Mouse (Mus musculus) myocyte (in vitro differentiated cells): ENCODE measurements around the gene Ascc1. TPM values are rescaled to one million over a fixed set of nuclear protein-coding genes. Genes with fewer than 3 reads are reported as not detected.

ENCODE experiments used
- H3K27me3 ChIP-seq: one replicate; pipeline ENCODE4 v1.6.1; 2011; ENCODE audit not compliant: control insufficient read depth, insufficient read depth, insufficient read length
- H3K36me3 ChIP-seq: one replicate; pipeline ENCODE4 v1.6.1; 2011; ENCODE audit not compliant: control insufficient read depth, insufficient read depth
- H3K4me2 ChIP-seq: one replicate; pipeline ENCODE4 v1.6.1; 2011; ENCODE audit warnings: low read depth, control low read depth
- H3K4me3 ChIP-seq: one replicate; pipeline ENCODE4 v1.5.1; 2011; ENCODE audit warnings: mild to moderate bottlenecking, control low read depth, moderate library complexity
- H3K79me2 ChIP-seq: one replicate; pipeline ENCODE4 v1.6.1; 2011; ENCODE audit not compliant: control insufficient read depth, insufficient read depth
- H3ac ChIP-seq: one replicate; pipeline ENCODE4 v1.6.1; 2011; ENCODE audit not compliant: control insufficient read depth, insufficient read length
- CEBPB ChIP-seq: IDR thresholded peaks from 2 replicates; pipeline ENCODE4 v1.6.1; 2011; ENCODE audit warnings: mild to moderate bottlenecking, moderate library complexity; ENCODE audit not compliant: poor library complexity, insufficient read depth, severe bottlenecking
- E2F4 ChIP-seq: IDR thresholded peaks from one replicate; pipeline ENCODE4 v1.6.1; 2011; ENCODE audit warnings: mild to moderate bottlenecking, control low read depth, moderate library complexity; ENCODE audit not compliant: insufficient read depth
- MAX ChIP-seq: IDR thresholded peaks from one replicate; pipeline ENCODE4 v1.6.1; 2011; ENCODE audit warnings: low read depth, mild to moderate bottlenecking, control low read depth
- MYOD1 ChIP-seq, 3 experiments: IDR thresholded peaks; one replicate each; pipeline ENCODE4 v1.6.1; 2011; ENCODE audit warnings: control low read depth in 2 of 3, low read depth in 2 of 3, mild to moderate bottlenecking in 2 of 3, moderate library complexity in 1 of 3; ENCODE audit not compliant: insufficient read length in 2 of 3, control insufficient read depth in 1 of 3
- MYOG ChIP-seq, 3 experiments: IDR thresholded peaks; one replicate each; pipeline ENCODE4 v1.6.1; 2011; ENCODE audit warnings: control low read depth in 2 of 3, low read depth in 2 of 3, mild to moderate bottlenecking in 2 of 3; ENCODE audit not compliant: insufficient read length in 2 of 3, control insufficient read depth in 1 of 3, insufficient read depth in 1 of 3
- POLR2A ChIP-seq: IDR thresholded peaks from one replicate; pipeline ENCODE4 v1.6.1; 2011; ENCODE audit warnings: low read depth, mild to moderate bottlenecking, control low read depth, moderate library complexity; ENCODE audit not compliant: insufficient read length
- POLR2AphosphoS2 ChIP-seq: IDR thresholded peaks from one replicate; pipeline ENCODE4 v1.6.1; 2011; ENCODE audit warnings: low read depth, control low read depth; ENCODE audit not compliant: insufficient read length
- REST ChIP-seq: IDR thresholded peaks from one replicate; pipeline ENCODE4 v1.6.1; 2011; ENCODE audit warnings: mild to moderate bottlenecking, control low read depth, moderate library complexity; ENCODE audit not compliant: insufficient read depth, insufficient read length
- SRF ChIP-seq: IDR thresholded peaks from one replicate; pipeline ENCODE4 v1.6.1; 2011; ENCODE audit warnings: low read depth; ENCODE audit not compliant: control insufficient read depth, insufficient read length
- TCF12 ChIP-seq: IDR thresholded peaks from one replicate; pipeline ENCODE4 v1.6.1; 2011; ENCODE audit warnings: mild to moderate bottlenecking, control low read depth; ENCODE audit not compliant: poor library complexity, insufficient read depth, severe bottlenecking
- TCF3 ChIP-seq: IDR thresholded peaks from one replicate; pipeline ENCODE4 v1.6.1; 2011; ENCODE audit warnings: low read depth, control low read depth; ENCODE audit not compliant: insufficient read length
- USF1 ChIP-seq: IDR thresholded peaks from one replicate; pipeline ENCODE4 v1.6.1; 2011; ENCODE audit warnings: low read depth, mild to moderate bottlenecking, control low read depth, moderate library complexity
- polyA plus RNA-seq: library from polyadenylated mRNA; unstranded; fragments of >200 nt; fragmentation: generic; extraction: Trizol; gene quantifications from one replicate; pipeline ENCODE4 v1.2.1, GENCODE M21; 2012; ENCODE audit warnings: missing spikeins

The Ascc1 gene
- polyA plus RNA-seq, 1 experiment = 36.7 TPM

DNA sequence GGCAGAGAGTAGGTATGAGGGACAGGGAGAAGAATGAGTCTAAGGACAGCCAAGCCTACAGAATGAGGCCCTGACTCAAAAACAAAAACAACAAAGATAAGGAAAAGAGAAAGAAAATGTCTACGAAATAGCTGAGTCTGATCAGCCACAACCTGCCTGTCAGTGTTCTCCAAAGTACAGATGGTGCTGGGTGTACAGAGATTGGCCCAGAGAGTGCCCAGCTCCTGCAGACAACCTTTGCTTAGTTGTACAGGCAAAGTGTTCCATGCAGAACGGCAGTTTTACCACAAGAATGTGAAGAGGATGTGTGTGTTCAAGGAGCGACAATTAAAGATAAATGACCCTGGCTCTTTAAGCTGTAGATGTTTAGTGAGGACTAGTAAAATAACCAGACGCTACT lies 50.5 kb downstream of the Ascc1 start:
- Histone ChIP-seq H3K4me2 (no peak overlapping the region), H3ac (no peak overlapping the region), H3K79me2 (no peaks in the 10 kb centered on the region), H3K36me3 (peaks cover 4% of the 10 kb centered on the region), H3K4me3 (no peak overlapping the region), H3K27me3 (no peaks in the 10 kb centered on the region)
- no peak for TF ChIP-seq REST
- TF ChIP-seq MYOG (IDR thresholded peaks at IDR 0.05; ENCODE audit: control insufficient read depth in 1 of 3, insufficient read depth in 1 of 3, insufficient read length in 2 of 3, low read depth in 2 of 3) = no peak
- TF ChIP-seq SRF = no peak
- no peak for TF ChIP-seq MYOD1 (IDR thresholded peaks at IDR 0.05; ENCODE audit: control insufficient read depth in 1 of 3, insufficient read length in 2 of 3, low read depth in 2 of 3)
- no peak for TF ChIP-seq POLR2A
- no peak for TF ChIP-seq POLR2AphosphoS2
- TF ChIP-seq CEBPB = no peak
- no peak for TF ChIP-seq E2F4
- no peak for TF ChIP-seq TCF12
- TF ChIP-seq TCF3 = no peak
- TF ChIP-seq MAX = no peak

DNA sequence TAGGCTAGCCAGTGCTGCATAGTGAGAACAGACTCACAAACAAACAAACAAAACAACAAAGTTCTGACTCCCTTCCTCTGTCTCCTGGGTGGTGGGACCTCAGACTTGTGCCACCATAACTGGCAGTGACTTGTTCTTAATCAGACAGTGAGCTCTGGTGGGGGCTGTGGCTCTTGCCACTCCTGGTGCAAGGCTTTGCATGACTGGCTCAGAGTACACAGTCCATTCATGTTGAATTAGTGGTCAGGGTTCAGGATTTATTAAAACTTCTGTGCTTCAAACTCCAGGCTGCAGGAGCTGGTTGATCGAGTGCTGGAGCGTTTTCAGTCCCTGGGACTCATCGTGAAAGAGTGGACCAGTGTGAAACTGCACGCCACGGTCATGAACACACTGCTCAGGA lies 59.6 kb downstream of the Ascc1 start:
- TF ChIP-seq USF1 = no peak
- TF ChIP-seq POLR2A = no peak
- no peak for TF ChIP-seq TCF3
- no peak for TF ChIP-seq E2F4
- no peak for TF ChIP-seq SRF
- Histone ChIP-seq H3K79me2 (no peaks in the 10 kb centered on the region), H3K4me3 (no peak overlapping the region), H3ac (no peak overlapping the region), H3K4me2 (no peak overlapping the region), H3K27me3 (no peaks in the 10 kb centered on the region), H3K36me3 (no peaks in the 10 kb centered on the region)

DNA sequence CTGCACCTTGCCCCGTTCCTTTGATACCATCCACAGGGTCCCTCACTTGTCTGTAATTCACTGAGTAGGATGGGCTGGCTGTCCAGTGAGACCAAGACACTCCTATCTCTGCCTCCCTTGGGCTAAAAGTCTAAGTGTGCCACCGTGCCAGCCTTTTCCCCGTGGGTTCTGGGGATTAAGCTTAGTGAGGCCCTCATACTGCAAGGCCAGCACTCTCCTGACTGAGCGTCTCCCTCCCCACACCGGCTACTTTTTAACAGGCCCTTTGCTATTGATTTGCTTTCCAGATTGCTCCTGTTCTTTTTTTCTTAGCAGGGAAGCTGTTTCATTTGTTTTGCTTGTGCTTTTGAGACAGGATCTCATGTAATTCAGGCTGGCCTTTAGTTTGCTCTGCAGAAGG lies 60.3 kb downstream of the Ascc1 start:
- H3K27me3 ChIP-seq = no peaks in the 10 kb centered on the region
- no peaks in the 10 kb centered on the region for H3K79me2 ChIP-seq
- H3K36me3 ChIP-seq = no peaks in the 10 kb centered on the region
- no peak overlapping the region for H3K4me3 ChIP-seq
- TF ChIP-seq POLR2AphosphoS2 = no peak
- no peak for TF ChIP-seq E2F4
- TF ChIP-seq MYOG (IDR thresholded peaks at IDR 0.05; ENCODE audit: control insufficient read depth in 1 of 3, insufficient read depth in 1 of 3, insufficient read length in 2 of 3, low read depth in 2 of 3) = no peak
- no peak for TF ChIP-seq MAX
- TF ChIP-seq REST = no peak
- TF ChIP-seq TCF3 = no peak
- no peak for TF ChIP-seq POLR2A
- no peak for TF ChIP-seq USF1
- TF ChIP-seq MYOD1 (IDR thresholded peaks at IDR 0.05; ENCODE audit: control insufficient read depth in 1 of 3, insufficient read length in 2 of 3, low read depth in 2 of 3) = no peak
- no peak for TF ChIP-seq TCF12
- TF ChIP-seq SRF = no peak
- TF ChIP-seq CEBPB = no peak
- H3K4me2 ChIP-seq = no peak overlapping the region
- no peak overlapping the region for H3ac ChIP-seq

DNA sequence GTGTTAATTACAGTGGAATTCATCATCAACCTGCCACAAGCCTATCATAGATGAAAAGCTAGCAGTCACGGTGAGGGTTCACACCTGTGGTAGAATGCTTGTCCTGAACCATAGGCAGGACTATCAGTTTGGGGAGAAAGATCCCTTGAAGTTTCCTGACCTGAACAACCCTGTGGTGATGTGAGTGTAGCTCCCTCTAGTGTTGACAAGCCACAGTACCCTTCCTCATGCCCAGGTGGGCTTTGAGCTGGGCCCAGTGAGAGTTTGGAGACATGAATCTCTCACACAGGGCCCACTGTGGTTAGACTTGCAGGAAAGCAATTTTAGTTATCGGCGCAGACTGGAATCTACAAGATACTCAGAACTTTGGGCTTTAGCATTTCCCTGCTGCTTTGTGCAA lies 63.9 kb downstream of the Ascc1 start:
- Histone ChIP-seq H3K79me2 (no peaks in the 10 kb centered on the region), H3K27me3 (no peaks in the 10 kb centered on the region), H3K36me3 (no peaks in the 10 kb centered on the region), H3K4me3 (no peak overlapping the region), H3K4me2 (no peak overlapping the region), H3ac (no peak overlapping the region)
- TF ChIP-seq MAX (no peak), POLR2AphosphoS2 (no peak), USF1 (no peak), POLR2A (no peak), SRF (no peak), MYOG (IDR thresholded peaks at IDR 0.05; ENCODE audit: control insufficient read depth in 1 of 3, insufficient read depth in 1 of 3, insufficient read length in 2 of 3, low read depth in 2 of 3) (no peak), REST (no peak), TCF12 (no peak), CEBPB (no peak), E2F4 (no peak), MYOD1 (IDR thresholded peaks at IDR 0.05; ENCODE audit: control insufficient read depth in 1 of 3, insufficient read length in 2 of 3, low read depth in 2 of 3) (no peak), TCF3 (no peak)

- H3K27me3 ChIP-seq = no peaks in the 10 kb centered on the region
- H3K36me3 ChIP-seq = no peaks in the 10 kb centered on the region
- H3ac ChIP-seq = no peak overlapping the region
- H3K4me2 ChIP-seq = no peak overlapping the region
- H3K79me2 ChIP-seq = no peaks in the 10 kb centered on the region
- no peak overlapping the region for H3K4me3 ChIP-seq
- TF ChIP-seq TCF3 (no peak), CEBPB (no peak), MYOD1 (IDR thresholded peaks at IDR 0.05; ENCODE audit: control insufficient read depth in 1 of 3, insufficient read length in 2 of 3, low read depth in 2 of 3) (no peak), MYOG (IDR thresholded peaks at IDR 0.05; ENCODE audit: control insufficient read depth in 1 of 3, insufficient read depth in 1 of 3, insufficient read length in 2 of 3, low read depth in 2 of 3) (no peak), TCF12 (no peak), POLR2A (no peak), E2F4 (no peak), POLR2AphosphoS2 (no peak), REST (no peak), SRF (no peak), USF1 (no peak), MAX (no peak)
Observed at GRCm38 (mm10) chr10:60075159-60075558, 72.6 kb downstream of the Ascc1 start.
